Mouse (Mus musculus) c-Kit-positive CD71-positive TER-119-negative erythroid progenitor cells, embryonic 14.5 days (primary cell): ENCODE measurements around the gene Ap1g2.

ENCODE experiments used
- DNase-seq: peaks from one replicate; pipeline ENCODE4 v3.0.0-alpha.2; 2013; ENCODE audit warnings: low read depth

The Ap1g2 gene

DNA sequence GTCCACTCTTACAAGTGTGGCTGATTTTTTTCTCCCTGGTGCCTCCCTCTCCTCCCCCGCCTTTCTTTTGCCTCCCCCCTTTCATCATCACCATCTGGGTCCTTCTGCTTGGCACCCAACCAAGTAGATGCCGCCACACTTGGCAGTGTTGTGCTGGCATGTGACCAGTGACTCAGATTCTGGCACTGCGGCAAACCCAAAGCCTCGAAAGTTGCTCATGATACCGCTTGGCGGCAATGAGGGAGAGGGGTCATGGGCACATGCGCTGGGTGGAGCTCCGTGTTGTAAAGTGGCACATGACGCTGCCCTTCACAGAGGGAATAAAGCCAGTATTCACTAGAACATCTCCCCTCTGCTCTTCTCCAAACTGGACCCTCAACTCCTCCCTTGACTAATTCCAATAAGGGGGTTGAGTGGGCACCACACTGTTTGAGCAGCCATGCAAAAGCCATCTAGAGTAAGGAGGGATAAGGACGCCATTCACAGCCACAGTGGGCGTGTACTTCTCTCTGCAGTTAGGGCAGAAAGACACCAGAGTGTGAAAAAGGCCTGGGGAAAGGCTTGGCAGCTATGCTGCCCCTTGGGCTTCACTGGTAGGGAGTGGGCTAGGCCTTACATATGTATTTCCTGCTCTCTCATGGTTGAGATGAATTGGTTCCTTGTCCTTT, 51.1 kb downstream of the Ap1g2 start:
- DNase-seq: no peak

DNA sequence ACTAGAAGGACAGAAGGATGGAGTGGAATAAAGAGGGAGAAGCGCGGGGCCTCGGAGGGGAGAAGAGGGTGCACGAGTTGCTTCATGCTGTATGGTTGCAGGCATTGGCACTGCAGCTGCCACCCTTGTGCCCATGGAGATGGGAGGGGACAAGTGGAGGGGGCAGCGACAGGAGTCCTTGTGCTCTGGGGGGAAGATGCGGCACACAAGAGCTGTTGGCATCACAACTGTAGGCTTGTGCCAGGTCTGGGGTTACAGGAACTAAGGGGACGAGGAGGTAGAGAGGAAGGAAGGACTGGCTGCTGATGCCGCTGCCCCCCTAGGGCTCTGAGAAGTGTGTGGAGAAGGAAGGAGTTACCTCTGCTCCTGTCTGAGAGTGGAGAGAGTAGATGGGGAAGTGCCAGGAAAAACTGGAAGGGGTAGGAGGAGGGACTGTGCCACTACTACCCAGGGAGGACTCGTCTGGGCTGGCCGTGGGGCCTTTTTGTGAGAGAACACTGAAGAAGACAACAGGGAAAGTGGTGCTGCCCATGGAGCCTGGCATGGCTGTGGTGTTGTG, 52.1 kb downstream of the Ap1g2 start:
- DNase-seq: no peak

DNA sequence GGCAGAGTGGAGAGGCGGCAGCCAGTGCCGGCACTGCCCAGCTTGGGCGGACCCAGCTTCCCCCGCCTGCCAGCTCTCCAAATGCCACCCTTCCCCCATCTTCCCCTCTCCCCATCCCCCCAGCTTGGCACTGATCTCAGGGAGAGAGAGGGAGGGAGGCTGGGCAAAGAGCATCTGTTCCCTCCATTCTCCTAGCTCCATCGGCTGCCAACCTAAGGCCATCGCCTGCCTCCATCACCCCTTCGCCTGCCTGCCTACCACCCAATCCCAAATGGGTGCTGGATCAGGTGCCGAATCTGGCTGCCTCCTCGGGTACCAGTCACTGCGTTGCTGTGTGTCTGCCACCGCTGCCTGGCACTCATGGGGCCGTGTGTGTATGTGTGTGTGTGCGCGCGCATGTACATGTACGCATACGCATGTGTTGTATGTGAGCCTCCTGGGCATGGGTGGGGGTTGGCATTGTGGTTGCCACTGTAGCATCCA, 52.6 kb downstream of the Ap1g2 start:
- DNase-seq: no peak

DNA sequence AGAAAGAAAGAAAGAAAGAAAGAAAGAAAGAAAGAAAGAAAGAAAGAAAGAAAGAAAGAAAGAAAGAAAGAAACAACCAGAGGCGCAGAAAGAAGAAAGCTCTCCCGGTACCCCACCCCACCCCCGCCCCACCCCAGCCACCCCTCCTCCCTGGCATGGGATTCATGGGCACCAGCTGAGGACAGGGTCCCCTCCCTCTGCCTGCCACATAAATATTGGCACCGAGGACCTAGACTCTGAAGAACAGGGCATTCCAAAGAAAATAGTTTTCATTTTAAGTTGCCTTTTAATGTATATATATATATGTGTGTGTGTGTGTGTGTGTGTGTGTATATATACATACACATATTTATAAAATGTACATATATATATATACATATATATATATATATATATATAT, 53.3 kb downstream of the Ap1g2 start:
- no peak for DNase-seq

DNA sequence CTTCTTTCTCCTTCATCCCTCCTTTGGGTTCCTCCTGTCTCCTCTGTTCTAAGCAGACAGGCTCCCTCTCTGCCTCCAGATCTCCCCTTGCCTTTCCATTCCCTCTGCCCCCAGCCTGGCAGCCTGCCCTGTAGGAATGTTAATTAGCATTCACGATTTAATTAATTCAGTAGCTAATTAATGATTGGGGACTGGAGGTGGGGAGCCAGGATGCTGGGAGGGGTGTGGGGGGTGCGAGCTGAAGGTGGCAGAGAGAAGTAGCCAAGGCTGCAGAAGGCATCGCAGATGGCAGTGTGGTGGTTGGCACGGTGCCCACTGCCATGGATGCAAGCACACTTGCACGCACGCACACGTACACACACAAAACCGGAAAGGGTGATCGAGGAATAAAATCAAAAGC, 53.9 kb downstream of the Ap1g2 start:
- no peak for DNase-seq
